Mouse (Mus musculus) limb, embryonic 11.5 days (tissue): ENCODE results near the gene Rpp30. TPM values are rescaled to one million over a fixed set of nuclear protein-coding genes. Genes with fewer than 3 reads are reported as not detected.

ENCODE experiments used
- ATAC-seq: fragments of 200-750 bp; cut with Nextera tagmentation; 2 replicates; pipeline ENCODE4 v1.8.0; 2017; ENCODE audit warnings: low read depth; ENCODE audit not compliant: insufficient number of reproducible peaks, low FRiP score, low TSS enrichment
- DNase-seq: peaks from one replicate; pipeline ENCODE4 v3.0.0-alpha.2; 2015; ENCODE audit warnings: low spot score
- H3K27ac ChIP-seq: fragments of 300-500 bp; sonication (generic); replicated peaks from 2 replicates; pipeline ENCODE4 v1.5.1; 2014; ENCODE audit warnings: low read depth, mild to moderate bottlenecking, low read length
- H3K27me3 ChIP-seq: fragments of 300-500 bp; sonication (generic); 2 replicates; pipeline ENCODE4 v1.6.1; 2014; ENCODE audit warnings: mild to moderate bottlenecking, low read length, mixed read lengths; ENCODE audit not compliant: control insufficient read depth, insufficient read depth
- H3K36me3 ChIP-seq: fragments of 300-500 bp; sonication (generic); 2 replicates; pipeline ENCODE4 v1.6.1; 2014; ENCODE audit warnings: mild to moderate bottlenecking, low read length, moderate library complexity, mixed read lengths; ENCODE audit not compliant: control insufficient read depth, insufficient read depth
- H3K4me1 ChIP-seq: fragments of 300-500 bp; sonication (generic); 2 replicates; pipeline ENCODE4 v1.6.1; 2014; ENCODE audit warnings: low read length, mixed read lengths; ENCODE audit not compliant: control insufficient read depth, insufficient read depth
- H3K4me2 ChIP-seq: fragments of 300-500 bp; sonication (generic); 2 replicates; pipeline ENCODE4 v1.6.1; 2014; ENCODE audit warnings: low read depth, mild to moderate bottlenecking, moderate library complexity; ENCODE audit not compliant: severe bottlenecking
- H3K4me3 ChIP-seq: fragments of 300-500 bp; sonication (generic); 2 replicates; pipeline ENCODE4 v1.5.1; 2014; ENCODE audit warnings: low read depth, low read length
- H3K9ac ChIP-seq: fragments of 300-500 bp; sonication (generic); 2 replicates; pipeline ENCODE4 v1.6.1; 2014; ENCODE audit warnings: mild to moderate bottlenecking, low read length
- H3K9me3 ChIP-seq: fragments of 300-500 bp; sonication (generic); 2 replicates; pipeline ENCODE4 v1.6.1; 2016; ENCODE audit warnings: low read length; ENCODE audit not compliant: control insufficient read depth
- WGBS: fragments of 180-500 bp; shearing (Covaris S2); extraction: QIAGEN DNeasy Blood & Tissue Kit; methylation state at CpG from one replicate; pipeline ENCODE4 v1.1.7; 2014; 5-methylcytosine and 5-hydroxymethylcytosine counted together
- polyA plus RNA-seq: library from polyadenylated mRNA; unstranded; fragments of >200 nt; fragmentation: Nextera tagmentation; extraction: Ambion mirVana; gene quantifications from 2 replicates; pipeline ENCODE4 v1.2.1, GENCODE M21; 2014

Gene Rpp30
- polyA plus RNA-seq, 1 experiment from 2014 or later = 88.6 TPM

- H3K9ac ChIP-seq = no peak overlapping the region
- WGBS = 86% methylated on average over 3 of the region's 3 CpGs
- H3K36me3 ChIP-seq = peaks cover 14% of the 10 kb centered on the region; the same call in 1 of the 2 replicates
- H3K4me3 ChIP-seq = no peak overlapping the region
- DNase-seq = no peak
- H3K9me3 ChIP-seq = no peaks in the 10 kb centered on the region
- no peaks in the 10 kb centered on the region for H3K4me1 ChIP-seq
- ATAC-seq = no peak
- no peak overlapping the region for H3K27ac ChIP-seq
- H3K27me3 ChIP-seq = no peaks in the 10 kb centered on the region
- H3K4me2 ChIP-seq = no peak overlapping the region
Measured at GRCm38 (mm10) chr19:36097194-36097593, 13.7 kb downstream of the Rpp30 start.

- Histone ChIP-seq H3K4me1 (no peaks in the 10 kb centered on the region), H3K27me3 (no peaks in the 10 kb centered on the region), H3K9ac (no peak overlapping the region), H3K36me3 (peaks cover 14% of the 10 kb centered on the region; the same call in 1 of the 2 replicates), H3K4me3 (no peak overlapping the region), H3K4me2 (no peak overlapping the region), H3K9me3 (no peaks in the 10 kb centered on the region), H3K27ac (no peak overlapping the region)
- ATAC-seq (no peak), DNase-seq (no peak)
- WGBS = 97% methylated on average over 1 of the region's 1 CpGs
Measured at GRCm38 (mm10) chr19:36098265-36098664, 14.7 kb downstream of the Rpp30 start.

- ATAC-seq (no peak), DNase-seq (no peak)
- H3K9ac ChIP-seq = no peak overlapping the region
- H3K9me3 ChIP-seq = no peaks in the 10 kb centered on the region
- no peaks in the 10 kb centered on the region for H3K4me1 ChIP-seq
- no peak overlapping the region for H3K4me3 ChIP-seq
- H3K27ac ChIP-seq = no peak overlapping the region
- H3K4me2 ChIP-seq = no peak overlapping the region
- WGBS = 84% methylated on average over 7 of the region's 7 CpGs
- peaks cover 16% of the 10 kb centered on the region; the same call in 1 of the 2 replicates for H3K36me3 ChIP-seq
- no peaks in the 10 kb centered on the region for H3K27me3 ChIP-seq
Measured at GRCm38 (mm10) chr19:36098916-36099315, 15.4 kb downstream of the Rpp30 start.

DNA sequence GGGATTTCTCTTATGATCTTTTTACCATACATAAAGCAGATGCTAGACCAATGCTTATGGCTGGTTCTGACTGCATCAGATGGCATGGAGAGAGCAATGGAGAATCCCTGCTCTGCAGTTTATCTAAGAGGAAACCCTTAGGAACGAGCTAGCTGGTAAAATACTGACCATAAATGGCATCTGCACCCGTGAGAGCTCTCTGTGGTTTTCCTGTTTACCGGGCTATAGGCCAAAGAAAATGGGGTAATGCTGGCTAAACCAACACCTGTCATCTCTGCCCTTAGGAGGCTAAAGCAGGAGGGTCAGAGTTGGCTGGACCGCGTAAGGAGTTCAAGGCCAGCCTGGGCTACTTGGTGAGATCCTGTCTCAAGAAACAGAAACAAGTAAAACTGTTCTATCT is 20.4 kb downstream of the Rpp30 start:
- Histone ChIP-seq H3K27ac (no peak overlapping the region), H3K9ac (no peak overlapping the region), H3K4me1 (no peaks in the 10 kb centered on the region), H3K27me3 (no peaks in the 10 kb centered on the region), H3K4me2 (no peak overlapping the region), H3K9me3 (no peaks in the 10 kb centered on the region), H3K36me3 (peaks cover 6% of the 10 kb centered on the region; the same call in 1 of the 2 replicates), H3K4me3 (no peak overlapping the region)
- no peak for ATAC-seq
- no peak for DNase-seq
- WGBS = 91% methylated on average over 5 of the region's 5 CpGs

GRCm38 (mm10) chr19:36109318-36109944 is 25.9 kb downstream of the Rpp30 start:
- no peaks in the 10 kb centered on the region for H3K27me3 ChIP-seq
- H3K9me3 ChIP-seq = no peaks in the 10 kb centered on the region
- no peaks in the 10 kb centered on the region for H3K4me1 ChIP-seq
- no peak overlapping the region for H3K9ac ChIP-seq
- no peak overlapping the region for H3K4me2 ChIP-seq
- H3K36me3 ChIP-seq = no peaks in the 10 kb centered on the region
- WGBS = 93% methylated on average over 26 of the region's 26 CpGs
- DNase-seq = no peak
- H3K4me3 ChIP-seq = no peak overlapping the region
- H3K27ac ChIP-seq = no peak overlapping the region
- ATAC-seq = no peak

DNA sequence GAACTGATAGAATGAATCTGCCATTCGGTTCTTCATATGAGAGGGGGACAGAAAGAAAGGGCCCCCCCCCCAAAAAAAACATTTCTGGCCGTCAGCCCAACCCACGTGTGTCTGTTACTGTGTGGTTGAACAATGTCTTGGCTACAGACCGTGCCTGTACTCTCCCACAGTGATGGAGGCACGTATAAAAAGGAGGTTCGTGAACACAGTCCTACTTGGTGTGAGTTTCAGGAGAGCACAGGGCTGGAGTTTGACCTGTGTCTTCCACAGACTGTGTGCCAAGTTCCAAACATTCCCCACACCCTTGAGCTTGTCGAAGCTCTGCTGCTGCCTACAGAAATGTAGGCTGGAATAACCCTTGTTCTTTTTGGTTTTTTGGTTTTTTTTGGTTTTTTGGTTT is 26.9 kb downstream of the Rpp30 start:
- Histone ChIP-seq H3K9me3 (no peaks in the 10 kb centered on the region), H3K4me3 (no peak overlapping the region), H3K27ac (no peak overlapping the region), H3K4me2 (no peak overlapping the region), H3K36me3 (no peaks in the 10 kb centered on the region), H3K4me1 (no peaks in the 10 kb centered on the region), H3K9ac (no peak overlapping the region), H3K27me3 (no peaks in the 10 kb centered on the region)
- ATAC-seq = no peak
- WGBS = 46% methylated on average over 7 of the region's 7 CpGs
- no peak for DNase-seq

DNA sequence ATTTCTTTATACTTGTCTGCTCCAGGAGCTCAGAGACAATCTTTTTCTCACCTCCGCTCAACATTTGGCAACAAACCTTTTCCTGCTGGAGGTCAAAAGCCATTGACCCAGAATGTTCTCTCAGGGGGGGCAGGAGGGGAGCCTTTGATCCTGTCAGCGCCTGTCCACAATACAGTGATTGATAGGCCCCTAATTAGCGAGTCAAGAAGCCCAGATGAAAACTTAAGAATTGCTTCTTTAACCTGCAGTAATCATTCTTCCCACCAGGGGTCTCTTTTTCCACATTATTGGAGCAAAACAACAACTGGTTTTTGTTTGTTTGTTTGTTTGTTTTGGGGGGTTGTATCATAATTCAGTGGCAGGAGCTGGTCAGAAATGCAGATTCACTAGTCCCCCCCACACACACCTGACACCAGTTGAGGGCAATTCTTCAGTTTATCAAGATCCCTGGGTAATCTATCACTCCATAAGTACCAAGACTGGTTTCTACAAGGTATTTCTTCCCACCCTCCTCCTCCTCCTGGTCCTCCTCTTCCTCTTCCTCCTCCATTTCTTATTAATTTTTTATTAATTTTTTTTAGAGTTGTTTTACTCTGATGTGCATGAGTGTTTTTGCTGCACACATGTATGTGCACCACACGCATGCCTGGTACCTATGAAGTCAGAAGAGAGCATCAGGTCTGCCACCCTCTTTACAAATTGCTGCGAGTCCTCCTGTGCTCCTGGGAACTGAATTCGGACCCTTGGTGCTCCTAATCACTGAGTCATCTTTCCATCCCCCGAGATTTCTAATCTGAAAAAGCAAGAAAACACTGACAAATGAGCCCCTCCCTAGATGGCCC is 27.8 kb downstream of the Rpp30 start:
- peak; percentile 52 for DNase-seq
- WGBS = 30% methylated on average over 7 of the region's 7 CpGs
- no peak overlapping the region for H3K4me2 ChIP-seq

GRCm38 (mm10) chr19:36112007-36112406 is 28.5 kb downstream of the Rpp30 start:
- Histone ChIP-seq H3K27ac (no peak overlapping the region), H3K27me3 (no peaks in the 10 kb centered on the region), H3K9me3 (no peaks in the 10 kb centered on the region), H3K4me3 (no peak overlapping the region), H3K4me2 (no peak overlapping the region), H3K36me3 (no peaks in the 10 kb centered on the region), H3K9ac (no peak overlapping the region), H3K4me1 (no peaks in the 10 kb centered on the region)
- DNase-seq = no peak
- ATAC-seq = no peak
- 54% methylated on average over 17 of the region's 17 CpGs for WGBS

More for the DNA sequence above, 27.8 kb downstream of the Rpp30 start:
- H3K27ac ChIP-seq = no peak overlapping the region
- ATAC-seq = no peak
- H3K4me1 ChIP-seq = no peaks in the 10 kb centered on the region
- no peaks in the 10 kb centered on the region for H3K9me3 ChIP-seq
- H3K36me3 ChIP-seq = no peaks in the 10 kb centered on the region
- H3K4me3 ChIP-seq = no peak overlapping the region
- no peak overlapping the region for H3K9ac ChIP-seq
- H3K27me3 ChIP-seq = no peaks in the 10 kb centered on the region
